Mouse (Mus musculus) effector memory CD4-positive, alpha-beta T cell, adult 5 months (primary cell): ENCODE measurements around the gene D10Wsu102e. TPM values are rescaled to one million over a fixed set of nuclear protein-coding genes. Genes with fewer than 3 reads are reported as not detected.

Experiments used
- polyA plus RNA-seq: library from polyadenylated mRNA; unstranded; fragments of 100-300 nt; shearing (Covaris generic); gene quantifications from one replicate; pipeline ENCODE4 v1.2.1, GENCODE M21; 2017

D10Wsu102e gene
- polyA plus RNA-seq: 0.57 TPM

GRCm38 (mm10) chr10:83359956-83360355, at the start of gene D10Wsu102e:
Gene D10Wsu102e (plus strand): TSS chr10:83360221.

GRCm38 (mm10) chr10:83337159-83337951, 22.7 kb upstream of the D10Wsu102e start, which contains the start of gene Slc41a2:
Gene Slc41a2 (minus strand): TSS chr10:83337882.

DNA sequence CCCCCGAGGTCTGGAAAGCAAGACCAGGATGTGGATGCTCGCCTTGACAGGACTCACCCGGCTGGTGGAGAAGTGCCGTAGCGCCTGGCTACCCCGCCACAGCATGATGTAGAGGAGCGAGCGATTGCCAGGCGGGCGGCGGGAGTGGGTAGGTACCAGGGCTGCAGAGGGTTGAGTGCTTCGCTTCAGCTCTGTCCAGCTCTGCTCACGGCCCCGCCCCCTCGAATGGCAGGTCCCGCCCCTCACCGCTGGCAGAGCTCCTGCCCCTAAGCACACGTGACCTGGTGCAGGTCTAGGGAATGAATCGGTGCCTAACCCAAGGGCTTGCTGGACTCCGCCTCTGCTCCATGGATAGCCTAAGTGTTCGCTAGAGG, 173.9 kb downstream of the D10Wsu102e start, which contains the start of gene Aldh1l2:
Aldh1l2 (minus strand) TSS at position 231 of the 374 bp plus-strand sequence.

Other genes with a start within 250 kb of the D10Wsu102e start
- 4.1 TPM for gene Slc41a2, start 22.3 kb upstream of the D10Wsu102e start, polyA plus RNA-seq
- 0.19 TPM for gene Aldh1l2, start 173.9 kb downstream of the D10Wsu102e start, polyA plus RNA-seq
- 41.6 TPM for gene Washc4, start 183.5 kb downstream of the D10Wsu102e start, polyA plus RNA-seq